Mouse (Mus musculus): ENCODE measurements around the gene Tbxa2r.

Gene Tbxa2r

GRCm38 (mm10) chr10:81320550-81321347 is 7.8 kb upstream of the Tbxa2r start, which contains the start of gene Cactin:
Gene Cactin, plus strand, starts transcription at chr10:81321103.
- DNase-seq (ENCODE audit: low spot score in 2 of 2), result peak; percentile 96 to 99

DNA sequence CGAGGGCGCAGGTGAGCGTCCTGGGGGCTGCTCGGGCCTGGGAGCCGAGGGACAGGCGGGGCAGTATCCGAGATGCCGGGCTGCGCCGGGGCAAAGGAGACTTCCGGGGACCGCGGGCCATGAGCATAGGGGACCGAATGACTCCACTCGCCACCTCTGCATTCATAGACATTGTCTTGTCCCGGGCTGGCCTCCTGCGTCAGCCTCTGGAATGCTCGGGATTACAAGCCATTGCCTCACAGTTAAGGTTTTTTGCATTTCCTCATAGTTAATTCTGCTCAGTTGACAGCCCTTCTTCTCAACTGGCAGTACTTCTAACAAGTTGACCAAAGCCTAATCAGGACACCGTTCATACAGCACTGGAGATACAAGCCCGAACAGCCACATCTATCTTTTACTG is 7.1 kb upstream of the Tbxa2r start:
- no peak for DNase-seq (ENCODE audit: low spot score in 2 of 2)

DNA sequence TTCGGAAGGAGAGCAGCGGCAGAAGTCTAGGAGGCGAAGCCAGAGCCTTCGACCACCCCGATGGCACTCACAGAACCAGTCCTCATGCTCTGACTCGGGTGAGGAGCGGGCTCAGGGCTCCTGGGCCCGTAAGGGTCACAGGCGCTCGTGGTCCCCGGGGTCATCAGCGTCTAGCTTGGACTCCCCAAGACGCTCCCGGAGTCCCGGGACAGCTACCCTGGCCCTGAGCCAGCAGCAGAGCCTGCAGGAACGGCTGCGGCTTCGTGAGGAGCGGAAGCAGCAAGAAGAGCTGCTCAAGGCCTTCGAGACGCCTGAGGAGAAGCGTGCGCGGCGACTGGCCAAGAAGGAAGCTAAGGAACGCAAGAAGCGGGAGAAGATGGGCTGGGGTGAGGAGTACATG is 6.1 kb upstream of the Tbxa2r start:
- no peak for DNase-seq (ENCODE audit: low spot score in 2 of 2)

GRCm38 (mm10) chr10:81323141-81323775 is 5.3 kb upstream of the Tbxa2r start:
- DNase-seq (ENCODE audit: low spot score in 2 of 2), result no peak

- DNase-seq (ENCODE audit: low spot score in 2 of 2), result no peak
Observed at GRCm38 (mm10) chr10:81323791-81324530, 4.6 kb upstream of the Tbxa2r start.

DNA sequence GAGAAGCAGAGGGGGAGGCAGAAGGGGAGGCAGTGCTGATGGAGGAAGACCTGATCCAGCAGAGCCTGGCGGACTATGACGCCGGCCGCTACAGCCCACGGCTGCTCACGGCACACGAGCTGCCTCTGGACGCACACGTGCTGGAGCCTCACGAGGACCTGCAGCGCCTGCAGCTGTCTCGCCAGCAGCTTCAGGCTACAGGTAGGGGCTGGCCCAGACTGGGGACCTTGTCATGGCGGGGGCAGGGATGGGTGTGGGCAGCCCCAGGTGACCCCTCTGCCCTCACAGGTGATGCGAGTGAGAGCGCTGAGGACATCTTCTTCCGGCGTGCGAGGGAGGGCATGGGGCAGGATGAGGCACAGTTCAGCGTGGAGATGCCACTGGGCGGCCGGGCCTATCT is 3.4 kb upstream of the Tbxa2r start:
- DNase-seq (ENCODE audit: low spot score in 2 of 2), result no peak

GRCm38 (mm10) chr10:81325781-81326180 is 2.8 kb upstream of the Tbxa2r start:
- no peak for DNase-seq (ENCODE audit: low spot score in 2 of 2)

DNA sequence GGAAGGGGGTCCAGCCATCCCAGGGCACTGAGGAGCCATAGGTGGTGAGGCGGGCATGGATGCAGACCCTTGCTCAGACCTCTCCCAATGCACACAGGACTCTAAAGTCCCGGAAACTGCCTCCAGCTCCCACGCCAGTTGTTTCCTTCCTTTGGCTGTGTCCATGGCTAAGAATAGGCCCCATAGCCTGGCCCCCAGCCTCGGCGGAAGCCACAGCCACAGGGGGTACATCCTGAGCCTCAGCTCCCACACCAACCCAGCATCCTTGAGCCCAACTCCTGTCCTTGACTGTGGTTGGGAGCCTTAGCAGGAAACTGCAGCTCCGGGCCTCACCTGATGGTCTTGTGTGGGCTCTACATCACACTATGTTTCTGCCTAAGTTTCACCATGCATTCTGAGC is 1.7 kb upstream of the Tbxa2r start:
- no peak for DNase-seq (ENCODE audit: low spot score in 2 of 2)

DNA sequence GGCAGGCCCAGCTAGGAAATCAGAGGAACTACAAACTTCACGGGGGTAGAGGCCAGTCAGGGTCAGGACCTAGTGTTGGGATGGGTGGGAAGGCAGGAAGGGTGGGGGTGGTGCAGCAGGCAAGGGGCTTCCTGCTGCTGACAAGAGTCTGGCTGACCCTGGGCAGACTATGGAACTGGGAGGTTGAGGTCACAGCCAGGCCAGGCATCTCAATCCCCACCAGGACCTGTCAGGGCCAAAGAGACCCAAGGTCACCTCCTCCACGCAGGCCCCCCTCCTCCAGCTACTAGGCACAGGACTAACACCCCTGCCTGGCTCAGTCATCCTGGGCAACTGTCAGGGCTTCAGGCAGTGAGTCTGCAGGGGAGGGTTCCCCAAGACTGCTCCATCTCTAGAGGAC is 572 bp upstream of the Tbxa2r start:
- peak in 1 of 2 experiments; percentile 31 for DNase-seq (ENCODE audit: low spot score in 2 of 2)

DNA sequence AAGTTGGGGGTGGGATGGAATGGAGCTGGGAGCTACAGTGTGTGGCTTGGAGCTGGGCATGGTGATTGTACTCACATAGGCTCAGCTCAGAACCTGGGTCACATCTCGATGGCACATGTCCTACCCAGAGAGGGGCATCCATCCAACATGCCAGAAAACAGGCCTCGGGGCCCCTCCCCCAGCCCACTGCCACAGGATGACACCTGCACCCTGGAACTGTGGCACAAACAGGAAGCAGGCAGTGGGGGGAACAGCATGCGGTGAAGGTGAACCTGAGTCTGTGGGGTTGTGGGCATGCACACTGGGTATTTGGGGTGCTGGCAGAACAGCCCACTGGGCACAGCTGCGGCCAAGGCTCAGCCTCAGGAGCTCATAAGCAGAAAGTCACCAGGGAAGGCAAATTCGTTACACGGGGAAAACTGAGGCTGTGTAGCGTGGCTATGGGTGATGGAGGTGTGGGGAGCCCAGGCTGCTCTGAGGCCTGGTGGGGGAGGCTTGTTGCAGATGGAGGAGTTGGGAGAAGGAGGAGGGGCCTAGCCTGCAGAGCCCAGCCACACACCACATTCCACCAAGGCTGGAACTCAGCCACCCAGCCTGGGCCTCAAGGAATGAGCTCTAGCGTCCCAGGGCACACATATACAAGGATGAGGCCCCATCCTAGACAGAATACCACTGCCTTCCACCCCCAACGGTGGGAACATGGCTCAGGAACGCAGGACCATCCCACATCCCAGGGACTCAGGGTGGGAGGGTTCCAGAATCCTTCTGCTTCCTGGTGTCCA is 854 bp downstream of the Tbxa2r start:
- DNase-seq (ENCODE audit: low spot score in 2 of 2), result peak in 1 of 2 experiments; percentile 64

- peak in 1 of 2 experiments; percentile 28 for DNase-seq (ENCODE audit: low spot score in 2 of 2)
Observed at GRCm38 (mm10) chr10:81330007-81330406, 1.5 kb downstream of the Tbxa2r start.

DNA sequence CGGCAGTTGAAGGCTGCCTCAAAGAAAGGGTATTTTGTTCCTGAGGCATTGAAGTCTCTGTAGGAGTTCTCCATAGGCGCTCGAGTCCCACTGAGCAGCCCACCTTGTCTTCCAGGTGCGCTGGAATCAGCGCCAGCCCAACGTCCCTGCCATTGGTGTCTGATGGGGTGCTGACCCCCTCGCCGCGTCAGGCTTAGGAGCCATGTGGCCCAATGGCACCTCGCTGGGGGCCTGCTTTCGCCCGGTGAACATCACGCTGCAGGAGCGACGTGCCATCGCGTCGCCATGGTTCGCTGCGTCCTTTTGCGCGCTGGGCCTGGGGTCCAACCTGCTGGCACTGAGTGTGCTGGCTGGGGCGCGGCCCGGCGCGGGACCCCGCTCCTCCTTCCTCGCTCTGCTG is 3.7 kb downstream of the Tbxa2r start:
- no peak for DNase-seq (ENCODE audit: low spot score in 2 of 2)

DNA sequence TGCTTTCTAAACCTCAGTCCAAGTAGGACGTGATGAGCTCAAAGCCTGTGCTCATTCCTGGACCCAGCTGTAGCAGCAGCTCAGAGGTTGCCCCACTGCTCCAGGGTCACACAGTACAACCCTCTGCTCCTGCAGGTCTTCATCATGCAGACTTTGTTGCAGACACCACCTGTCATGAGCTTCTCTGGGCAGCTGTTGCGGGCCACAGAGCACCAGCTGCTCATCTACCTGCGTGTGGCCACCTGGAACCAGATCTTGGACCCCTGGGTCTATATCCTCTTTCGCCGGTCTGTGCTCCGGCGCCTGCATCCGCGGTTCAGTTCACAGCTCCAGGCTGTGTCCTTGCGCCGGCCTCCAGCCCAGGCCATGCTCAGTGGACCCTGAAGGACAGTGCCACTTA is 5.8 kb downstream of the Tbxa2r start:
- DNase-seq (ENCODE audit: low spot score in 2 of 2), result no peak

- no peak for DNase-seq (ENCODE audit: low spot score in 2 of 2)
Observed at GRCm38 (mm10) chr10:81335393-81336340, 7.1 kb downstream of the Tbxa2r start.

DNA sequence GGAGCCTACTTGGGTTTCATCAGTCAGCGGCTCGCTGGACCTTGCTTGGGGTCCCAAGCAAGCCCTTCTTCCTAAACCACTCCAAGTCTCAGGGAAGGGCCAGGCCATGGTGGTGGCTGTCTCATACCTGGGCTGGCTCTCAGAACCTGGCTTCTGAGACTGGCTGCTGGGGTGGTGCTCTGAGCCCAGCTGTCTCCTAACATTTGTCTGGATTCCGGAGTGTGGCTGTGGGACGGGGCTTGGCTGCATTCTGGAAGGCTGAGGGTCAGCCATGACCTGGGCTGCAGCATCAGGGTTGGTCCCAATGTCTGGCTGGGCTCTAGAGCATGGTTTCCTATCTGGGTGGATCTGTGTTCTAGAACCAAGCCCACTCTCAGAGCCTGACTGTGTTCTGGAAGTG is 8.0 kb downstream of the Tbxa2r start:
- no peak for DNase-seq (ENCODE audit: low spot score in 2 of 2)

GRCm38 (mm10) chr10:81340551-81341332 is 12.2 kb downstream of the Tbxa2r start:
- DNase-seq (ENCODE audit: low spot score in 2 of 2), result no peak

GRCm38 (mm10) chr10:81341333-81341949 is 12.9 kb downstream of the Tbxa2r start:
- peak; percentile 68 to 88 for DNase-seq (ENCODE audit: low spot score in 2 of 2)

GRCm38 (mm10) chr10:81342686-81343505 is 14.4 kb downstream of the Tbxa2r start, which contains the start of gene Gipc3:
Gene Gipc3, minus strand, starts transcription at chr10:81343266.
- peak in 1 of 2 experiments; percentile 49 for DNase-seq (ENCODE audit: low spot score in 2 of 2)

All from spleen, postnatal 10 days (tissue).